Mouse (Mus musculus): Measurements from ENCODE around the gene Atxn10. TPM values are rescaled to one million over a fixed set of nuclear protein-coding genes. Genes with fewer than 3 reads are reported as not detected.

Atxn10 gene
- total RNA-seq, 2 experiments from 2014 or later: 363 to 369 TPM

Other genes with a start within 250 kb of the Atxn10 start
- gene Smc1b, start 204.3 kb upstream of the Atxn10 start, total RNA-seq (2021): under 1 TPM in 1 of 2 experiments, not detected in 1; 0.42 TPM
- gene Ribc2, start 204.2 kb upstream of the Atxn10 start, total RNA-seq (2021): under 1 TPM; 0.38 to 0.50 TPM
- gene Fbln1, start 130.3 kb upstream of the Atxn10 start, total RNA-seq (2021): 10 to 100 TPM; 17.4 to 22.6 TPM
- not detected for gene 7530416G11Rik, start 167.0 kb downstream of the Atxn10 start, total RNA-seq (2021)
- gene Wnt7b, start 246.2 kb downstream of the Atxn10 start, total RNA-seq (2021): 10 to 100 TPM; 47.3 to 47.8 TPM